Mouse (Mus musculus) liver, embryonic 11.5 days (tissue): ENCODE data around the gene Atp2b2. TPM values are rescaled to one million over a fixed set of nuclear protein-coding genes. Genes with fewer than 3 reads are reported as not detected.

ENCODE experiments used
- ATAC-seq: fragments of 200-750 bp; cut with Nextera tagmentation; replicated peaks from 2 replicates; pipeline ENCODE4 v1.8.0; 2017; ENCODE audit warnings: moderate number of reproducible peaks, mild to moderate bottlenecking, moderate TSS enrichment, moderate library complexity; ENCODE audit not compliant: low FRiP score
- DNase-seq: peaks from one replicate; pipeline ENCODE4 v3.0.0-alpha.2; 2017; ENCODE audit warnings: low spot score
- H3K27ac ChIP-seq: fragments of 300-500 bp; sonication (generic); 2 replicates; pipeline ENCODE4 v1.5.1; 2014; ENCODE audit warnings: mild to moderate bottlenecking, low read depth, low read length, control low read depth
- H3K27me3 ChIP-seq: fragments of 300-500 bp; sonication (generic); replicated peaks from 2 replicates; pipeline ENCODE4 v1.6.1; 2014; ENCODE audit warnings: low read length, mixed read lengths; ENCODE audit not compliant: control insufficient read depth, insufficient read depth
- H3K36me3 ChIP-seq: fragments of 300-500 bp; sonication (generic); 2 replicates; pipeline ENCODE4 v1.6.1; 2014; ENCODE audit warnings: mild to moderate bottlenecking, low read length, moderate library complexity, mixed read lengths; ENCODE audit not compliant: control insufficient read depth, insufficient read depth
- H3K4me1 ChIP-seq: fragments of 300-500 bp; sonication (generic); replicated peaks from 2 replicates; pipeline ENCODE4 v1.6.1; 2014; ENCODE audit warnings: low read length, mixed read lengths; ENCODE audit not compliant: control insufficient read depth, insufficient read depth
- H3K4me2 ChIP-seq: fragments of 300-500 bp; sonication (generic); 2 replicates; pipeline ENCODE4 v1.6.1; 2014; ENCODE audit warnings: mild to moderate bottlenecking, control low read depth, moderate library complexity
- H3K4me3 ChIP-seq: fragments of 300-500 bp; sonication (generic); 2 replicates; pipeline ENCODE4 v1.5.1; 2014; ENCODE audit warnings: low read depth, low read length, control low read depth
- H3K9ac ChIP-seq: fragments of 300-500 bp; sonication (generic); 2 replicates; pipeline ENCODE4 v1.6.1; 2014; ENCODE audit warnings: low read depth, low read length, control low read depth
- H3K9me3 ChIP-seq: fragments of 300-500 bp; sonication (generic); 2 replicates; pipeline ENCODE4 v1.6.1; 2016; ENCODE audit warnings: low read length, inconsistent platforms, mixed read lengths; ENCODE audit not compliant: control insufficient read depth
- WGBS: fragments of 180-500 bp; shearing (Covaris S2); extraction: QIAGEN DNeasy Blood & Tissue Kit; methylation state at CpG from one replicate; pipeline ENCODE4 v1.1.7; 2014; 5-methylcytosine and 5-hydroxymethylcytosine counted together
- polyA plus RNA-seq: library from polyadenylated mRNA; unstranded; fragments of >200 nt; fragmentation: Nextera tagmentation; extraction: Ambion mirVana; gene quantifications from 2 replicates; pipeline ENCODE4 v1.2.1, GENCODE M21; 2014

The Atp2b2 gene
- polyA plus RNA-seq, 1 experiment from 2014 or later: 0.62 TPM

DNA sequence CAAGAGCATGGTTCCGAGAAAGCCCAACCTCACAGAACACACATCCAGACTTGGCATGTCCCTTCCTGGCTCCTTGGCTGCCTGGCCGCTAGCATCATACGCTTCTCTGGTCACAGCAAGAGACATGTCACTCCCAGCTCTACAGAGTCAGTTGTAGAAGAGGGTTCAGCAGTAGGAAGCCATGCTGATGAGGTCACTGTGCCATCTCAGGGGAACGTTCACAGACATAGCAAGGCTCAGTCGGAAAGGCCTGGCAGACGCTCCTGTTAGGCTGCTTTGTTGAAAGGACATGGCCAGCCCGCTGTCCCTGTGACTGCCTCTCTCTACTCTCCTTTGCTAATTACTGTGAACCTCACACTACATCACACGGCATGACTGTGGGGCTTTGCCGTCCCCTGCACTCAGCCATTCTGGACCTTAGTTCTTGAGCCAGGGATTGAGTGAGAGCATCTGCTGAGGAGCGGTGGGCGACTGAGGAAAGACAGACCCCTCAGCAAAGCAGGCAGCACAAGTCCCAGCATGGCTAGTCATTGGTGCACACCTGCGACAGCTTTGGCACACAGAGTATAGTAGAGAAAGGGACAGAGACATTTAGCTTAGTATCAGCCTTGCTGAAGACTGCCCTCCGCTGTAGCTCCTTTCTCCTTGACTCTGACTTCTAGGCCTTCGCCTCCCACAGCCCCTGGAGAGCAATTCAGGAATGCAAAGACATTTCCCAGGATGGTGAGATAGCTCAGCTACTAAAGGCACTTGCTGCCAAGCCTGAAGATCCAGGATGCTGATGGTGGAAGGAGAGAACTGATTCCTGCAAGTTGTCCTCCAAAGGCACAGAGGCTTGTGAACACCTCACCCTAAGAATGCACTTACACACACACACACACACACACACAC lies 108.9 kb downstream of the Atp2b2 start:
- Histone ChIP-seq H3K9ac (no peak overlapping the region), H3K4me1 (no peaks in the 10 kb centered on the region), H3K4me3 (no peak overlapping the region), H3K9me3 (no peaks in the 10 kb centered on the region), H3K36me3 (no peaks in the 10 kb centered on the region), H3K27ac (no peak overlapping the region), H3K27me3 (no peaks in the 10 kb centered on the region), H3K4me2 (no peak overlapping the region)
- ATAC-seq: no peak
- 77% methylated on average over 14 of the region's 14 CpGs for WGBS
- DNase-seq: no peak

DNA sequence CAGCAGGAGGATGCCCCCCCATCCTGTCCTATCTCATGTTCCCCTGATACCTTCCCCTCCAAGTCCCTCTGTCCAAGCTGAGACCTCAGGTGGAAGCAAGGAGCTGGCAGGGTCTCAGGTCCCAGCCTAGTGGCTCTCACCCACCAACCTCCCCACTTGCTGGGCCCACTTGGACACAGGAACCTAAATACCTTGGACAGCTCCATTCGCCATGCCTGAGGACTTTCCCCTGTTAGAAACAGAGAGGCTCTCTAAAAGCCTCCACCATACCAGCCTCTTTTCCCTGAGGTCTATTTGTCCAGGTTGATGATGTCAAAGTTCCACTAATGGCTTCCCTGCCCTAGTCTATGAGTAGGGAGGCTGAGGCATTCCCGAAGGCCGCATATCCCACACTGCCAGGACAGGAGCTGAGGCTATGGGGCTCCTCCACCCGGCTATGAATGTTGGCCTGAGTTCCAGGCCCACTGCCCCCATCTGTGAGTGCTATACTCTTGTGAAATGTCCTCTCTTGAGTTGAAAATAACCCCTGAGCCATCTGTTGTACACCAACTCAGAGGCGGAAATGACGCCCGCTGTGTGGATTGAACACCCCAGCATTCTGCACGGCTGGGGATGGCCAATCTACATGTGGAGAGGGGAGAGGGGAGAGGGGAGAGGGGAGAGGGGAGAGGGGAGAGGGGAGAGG lies 113.1 kb downstream of the Atp2b2 start:
- Histone ChIP-seq H3K4me2 (no peak overlapping the region), H3K27me3 (no peaks in the 10 kb centered on the region), H3K9me3 (no peaks in the 10 kb centered on the region), H3K36me3 (no peaks in the 10 kb centered on the region), H3K9ac (no peak overlapping the region), H3K27ac (no peak overlapping the region), H3K4me3 (no peak overlapping the region), H3K4me1 (no peaks in the 10 kb centered on the region)
- no peak for ATAC-seq
- WGBS: 81% methylated on average over 8 of the region's 8 CpGs
- DNase-seq: no peak

DNA sequence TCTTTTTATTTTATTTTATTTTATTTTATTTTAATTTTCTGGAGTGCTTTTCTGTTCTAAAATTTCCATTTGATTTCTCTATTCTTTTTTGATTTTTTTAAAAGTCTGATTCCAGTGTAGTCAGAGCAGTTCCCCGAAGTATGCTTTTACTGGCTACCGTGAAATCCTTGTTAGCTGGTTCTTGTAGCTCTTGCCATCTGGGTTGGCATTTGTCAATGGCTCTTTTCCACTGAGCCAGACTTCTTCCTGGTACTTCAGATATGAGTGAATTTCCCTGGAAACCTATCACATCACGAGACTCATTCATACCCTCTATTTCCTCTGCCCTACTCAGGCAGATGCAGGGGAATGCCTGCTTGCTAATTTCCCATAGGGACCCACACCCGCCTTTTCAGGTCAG lies 119.2 kb downstream of the Atp2b2 start:
- 69% methylated on average over 4 of the region's 4 CpGs for WGBS
- Histone ChIP-seq H3K4me3 (no peak overlapping the region), H3K9ac (no peak overlapping the region), H3K9me3 (no peaks in the 10 kb centered on the region), H3K36me3 (no peaks in the 10 kb centered on the region), H3K4me1 (no peaks in the 10 kb centered on the region), H3K4me2 (no peak overlapping the region), H3K27me3 (no peaks in the 10 kb centered on the region), H3K27ac (no peak overlapping the region)
- ATAC-seq (no peak), DNase-seq (no peak)

DNA sequence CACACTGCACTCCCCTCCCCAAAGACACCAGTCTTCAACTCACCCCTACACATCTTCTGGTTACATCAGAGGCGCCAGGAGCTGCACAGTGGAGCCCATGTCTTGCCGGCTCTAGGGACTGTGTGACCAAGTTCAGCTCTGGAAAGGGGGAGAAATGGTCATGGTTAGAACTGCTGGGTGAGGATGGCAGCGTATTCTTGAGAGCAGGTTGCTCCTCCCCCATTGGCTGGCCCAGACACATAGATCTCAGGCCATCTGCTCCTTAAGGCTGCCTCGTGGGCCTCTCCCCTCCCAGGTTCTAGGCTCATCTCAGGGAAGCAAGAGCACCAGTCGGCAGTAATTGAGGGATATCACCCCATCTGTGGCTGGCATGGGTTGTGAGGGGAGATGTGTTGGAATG lies 121.9 kb downstream of the Atp2b2 start:
- Histone ChIP-seq H3K9me3 (no peaks in the 10 kb centered on the region), H3K36me3 (no peaks in the 10 kb centered on the region), H3K27me3 (no peaks in the 10 kb centered on the region), H3K4me1 (no peaks in the 10 kb centered on the region), H3K4me2 (no peak overlapping the region), H3K9ac (no peak overlapping the region), H3K27ac (no peak overlapping the region), H3K4me3 (no peak overlapping the region)
- DNase-seq: no peak
- WGBS: 60% methylated on average over 5 of the region's 5 CpGs
- ATAC-seq: no peak

DNA sequence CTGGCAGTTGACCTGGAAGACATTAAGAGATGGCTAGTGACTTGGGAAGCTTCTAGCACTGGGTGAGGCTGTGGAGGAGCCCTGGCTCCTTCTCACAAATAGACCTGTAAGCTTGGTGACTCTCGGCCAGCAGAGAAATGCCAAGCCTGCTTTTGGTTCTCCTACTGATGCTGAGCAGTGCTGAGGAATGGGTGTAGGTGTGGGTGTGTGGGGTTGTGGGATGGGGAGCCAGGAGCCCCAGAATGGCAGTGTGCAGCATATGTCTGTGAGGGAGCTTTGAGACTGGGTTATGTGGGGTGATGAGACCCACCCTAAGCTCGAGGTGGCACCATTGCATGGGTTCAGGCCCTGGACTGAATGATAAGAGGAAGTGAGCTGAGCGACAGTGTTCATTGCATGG lies 129.7 kb downstream of the Atp2b2 start:
- no peak overlapping the region for H3K9ac ChIP-seq
- no peak overlapping the region for H3K27ac ChIP-seq
- no peak for ATAC-seq
- H3K36me3 ChIP-seq: no peaks in the 10 kb centered on the region
- no peak overlapping the region for H3K4me3 ChIP-seq
- H3K4me1 ChIP-seq: no peaks in the 10 kb centered on the region
- H3K4me2 ChIP-seq: no peak overlapping the region
- H3K9me3 ChIP-seq: no peaks in the 10 kb centered on the region
- WGBS: 69% methylated on average over 3 of the region's 3 CpGs
- H3K27me3 ChIP-seq: no peaks in the 10 kb centered on the region
- DNase-seq: no peak

DNA sequence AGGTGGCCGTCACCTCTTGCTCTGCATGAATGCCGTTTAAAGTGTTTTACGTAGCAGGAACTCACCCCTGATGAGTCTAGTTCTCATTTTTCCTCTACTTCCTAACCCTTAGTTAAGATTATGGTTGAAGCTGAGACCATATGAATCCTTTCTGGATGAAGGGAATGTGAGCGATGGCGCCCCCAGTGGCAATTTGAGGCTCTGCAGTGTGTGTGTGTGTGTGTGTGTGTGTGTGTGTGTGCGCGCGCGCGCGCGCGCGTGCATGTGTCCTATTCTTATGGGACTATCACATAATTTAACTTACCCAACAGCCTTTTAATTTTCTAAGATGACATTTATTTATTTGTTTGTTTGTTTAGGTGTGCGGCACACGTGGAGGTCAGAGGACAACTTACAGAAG lies 131.3 kb downstream of the Atp2b2 start:
- no peaks in the 10 kb centered on the region for H3K4me1 ChIP-seq
- H3K9ac ChIP-seq: no peak overlapping the region
- DNase-seq (no peak), ATAC-seq (no peak)
- no peaks in the 10 kb centered on the region for H3K36me3 ChIP-seq
- H3K27me3 ChIP-seq: no peaks in the 10 kb centered on the region
- no peak overlapping the region for H3K27ac ChIP-seq
- no peak overlapping the region for H3K4me2 ChIP-seq
- 74% methylated on average over 16 of the region's 16 CpGs for WGBS
- H3K4me3 ChIP-seq: no peak overlapping the region
- H3K9me3 ChIP-seq: no peaks in the 10 kb centered on the region

DNA sequence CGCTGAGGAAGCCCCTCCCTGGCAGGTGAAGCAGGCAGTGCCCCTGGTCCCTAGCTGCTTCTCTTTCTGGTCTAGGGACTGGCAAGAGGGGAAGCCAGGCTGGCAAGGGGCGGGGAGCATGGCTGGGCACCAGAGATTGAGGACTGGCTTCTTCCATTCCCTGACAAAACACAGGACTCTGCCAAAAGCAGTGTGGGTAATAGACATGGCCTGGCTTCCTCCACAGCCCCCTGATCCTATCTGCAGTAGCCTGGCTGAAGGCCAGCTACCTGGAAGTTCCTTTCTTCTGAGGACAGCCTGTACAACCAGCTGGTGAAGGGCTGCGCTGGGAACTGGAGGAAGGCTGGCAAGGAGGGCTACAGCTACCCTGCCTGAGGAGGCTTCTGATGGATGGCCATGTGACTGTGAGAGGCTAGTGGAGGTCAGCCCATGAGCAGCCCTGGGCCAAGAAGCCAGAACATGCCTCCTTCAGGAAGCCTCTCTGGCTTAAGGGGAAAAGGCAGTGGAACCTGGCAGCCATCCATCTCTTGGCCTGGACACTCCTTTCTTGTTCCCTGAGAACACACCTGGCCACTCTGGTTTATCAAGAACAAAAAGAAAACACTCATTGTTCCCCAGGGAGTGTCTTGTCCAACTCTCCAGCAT lies 131.9 kb downstream of the Atp2b2 start:
- no peaks in the 10 kb centered on the region for H3K4me1 ChIP-seq
- no peak overlapping the region for H3K4me2 ChIP-seq
- no peak overlapping the region for H3K4me3 ChIP-seq
- 81% methylated on average over 3 of the region's 3 CpGs for WGBS
- no peak overlapping the region for H3K9ac ChIP-seq
- no peaks in the 10 kb centered on the region for H3K9me3 ChIP-seq
- no peak for DNase-seq
- no peak overlapping the region for H3K27ac ChIP-seq
- H3K27me3 ChIP-seq: no peaks in the 10 kb centered on the region
- ATAC-seq: no peak
- no peaks in the 10 kb centered on the region for H3K36me3 ChIP-seq

DNA sequence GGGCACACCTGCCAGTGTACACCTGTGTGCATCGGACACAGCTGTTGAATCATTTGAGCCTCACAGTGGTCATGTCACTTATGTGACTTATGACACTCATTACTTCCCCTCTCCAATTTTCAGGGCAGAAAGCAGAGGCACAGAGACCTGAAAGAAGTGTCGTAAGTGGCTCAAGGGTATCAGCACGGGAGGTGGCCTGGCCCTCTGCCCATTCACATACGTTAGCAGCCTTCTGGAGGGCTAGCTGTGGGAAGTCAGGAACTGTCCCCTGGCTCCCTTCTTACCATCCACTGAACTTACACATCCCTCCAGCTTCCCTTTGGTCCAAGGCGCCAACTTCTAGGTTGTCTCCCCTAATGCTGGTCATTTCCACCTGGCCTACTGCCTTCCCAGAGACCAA lies 132.6 kb downstream of the Atp2b2 start:
- Histone ChIP-seq H3K4me1 (no peaks in the 10 kb centered on the region), H3K27ac (no peak overlapping the region), H3K27me3 (no peaks in the 10 kb centered on the region), H3K9ac (no peak overlapping the region), H3K4me3 (no peak overlapping the region), H3K4me2 (no peak overlapping the region), H3K36me3 (no peaks in the 10 kb centered on the region), H3K9me3 (no peaks in the 10 kb centered on the region)
- DNase-seq: no peak
- 68% methylated on average over 5 of the region's 5 CpGs for WGBS
- no peak for ATAC-seq
